Mouse (Mus musculus) kidney, adult 11 months (tissue): ENCODE measurements around the gene Rad9a.
"Not testable (repeated sequence)": the region's sequence is repeated elsewhere in the genome, so short reads cannot be mapped to it uniquely, and the experiment has no call there.

Experiments
- DNase-seq: peaks from one replicate; pipeline ENCODE4 v3.0.0; 2022

Gene Rad9a

DNA sequence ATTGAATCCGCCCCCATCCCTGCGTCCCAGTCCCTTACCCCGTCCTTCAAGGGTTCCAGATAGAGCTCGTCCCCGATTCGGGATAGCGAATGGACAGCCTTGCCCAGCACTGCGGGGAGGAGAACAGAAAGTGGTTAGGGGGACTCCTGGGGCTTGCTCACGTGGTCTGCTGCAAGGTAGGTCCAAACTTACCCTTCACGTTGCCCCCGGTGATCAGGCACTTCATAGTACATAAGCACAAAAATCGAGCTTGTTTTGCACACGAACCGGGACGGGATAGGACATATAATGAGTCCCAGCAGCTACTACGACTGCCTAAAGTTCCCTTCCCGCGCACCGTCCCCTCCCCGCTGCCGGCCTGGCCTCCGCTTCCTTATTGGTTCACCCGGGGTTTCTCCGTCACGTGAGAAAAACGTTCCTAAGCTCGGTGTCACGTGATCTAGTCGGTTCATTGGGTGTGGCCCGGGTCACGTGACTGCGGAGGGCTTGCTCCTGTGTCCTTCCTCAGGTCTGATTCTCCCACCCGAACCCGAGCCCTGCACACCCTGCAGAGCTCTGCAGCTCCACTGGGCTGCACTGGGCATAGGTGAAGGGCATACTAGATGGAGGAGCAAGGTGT lies at the start of gene Rad9a:
TSS of gene Rad9a (minus strand) at position 372 of the 619 bp plus-strand sequence.
- DNase-seq, result peak; percentile 98

DNA sequence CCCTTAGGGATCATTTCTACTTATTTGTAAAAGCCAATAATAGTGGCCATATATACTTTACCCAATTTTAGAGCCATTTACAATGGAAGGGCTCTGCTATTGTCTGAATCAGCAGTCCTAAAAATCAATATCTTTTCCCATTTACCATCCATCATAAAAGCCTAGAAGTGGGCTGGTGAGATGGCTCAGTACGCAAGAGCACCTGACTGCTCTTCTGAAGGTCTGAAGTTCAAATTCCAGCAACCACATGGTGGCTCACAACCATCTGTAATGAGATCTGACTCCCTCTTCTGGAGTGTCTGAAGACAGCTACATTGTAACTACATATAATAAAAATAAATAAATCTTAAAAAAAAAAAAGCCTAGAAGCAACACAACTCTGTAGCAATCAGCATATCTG lies 47.2 kb upstream of the Rad9a start:
- DNase-seq, result not testable (repeated sequence)

DNA sequence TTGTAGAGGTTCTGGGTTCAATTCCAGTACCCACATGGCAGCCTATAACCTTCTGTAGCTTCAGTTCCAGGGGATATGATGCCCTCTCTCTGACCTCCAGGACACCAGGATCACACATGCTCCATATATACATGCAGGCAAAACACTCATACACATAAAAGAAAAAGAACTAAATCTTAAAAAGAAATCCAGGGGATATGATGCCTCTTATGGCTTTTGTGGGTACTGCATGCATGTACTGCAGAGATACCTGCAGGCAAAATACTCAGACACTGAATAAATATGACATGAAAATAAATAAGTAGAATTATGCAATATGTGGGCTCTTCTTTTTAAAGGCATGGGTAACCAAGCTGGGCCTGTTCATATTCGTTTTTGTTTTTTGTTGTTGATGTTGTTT lies 45.5 kb upstream of the Rad9a start:
- DNase-seq, result no peak

DNA sequence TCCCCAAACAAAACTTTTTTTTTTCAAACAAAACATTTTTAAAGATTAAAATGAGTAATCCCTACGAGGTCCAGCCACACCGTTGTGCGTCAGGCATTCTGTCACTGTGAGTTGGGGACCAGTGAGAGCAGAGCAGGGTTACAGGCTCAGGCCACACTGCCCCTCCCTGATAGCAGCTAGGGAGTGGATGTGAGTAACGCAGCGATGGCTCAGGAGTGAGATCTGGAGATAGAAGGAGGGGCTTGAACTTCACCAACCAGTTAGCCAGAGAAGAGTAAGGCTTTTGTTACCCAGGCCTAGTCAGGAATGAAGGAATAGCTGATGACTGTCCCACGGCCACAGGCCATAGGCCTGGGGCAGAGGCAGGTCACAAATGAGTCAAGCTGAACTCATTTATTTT lies 43.3 kb upstream of the Rad9a start:
- DNase-seq, result no peak

DNA sequence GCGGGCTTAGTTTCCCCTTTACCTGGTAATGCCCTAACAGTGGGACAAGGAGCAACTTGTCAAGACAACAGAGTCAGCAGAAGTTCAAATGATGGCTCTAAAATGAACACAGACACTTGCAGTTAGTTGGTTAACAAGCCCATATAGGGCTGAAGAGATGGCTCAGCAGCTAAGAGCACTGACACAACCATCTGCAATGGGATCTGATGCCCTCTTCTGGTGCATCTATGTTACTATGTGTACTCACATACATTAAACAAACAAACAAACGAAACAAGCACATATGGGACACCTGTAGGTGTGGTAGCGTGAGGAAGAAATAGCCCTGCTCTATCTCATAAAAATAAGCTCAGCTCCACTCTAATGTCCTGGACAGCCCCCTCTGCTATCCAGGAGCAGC lies 41.0 kb upstream of the Rad9a start:
- no peak for DNase-seq

DNA sequence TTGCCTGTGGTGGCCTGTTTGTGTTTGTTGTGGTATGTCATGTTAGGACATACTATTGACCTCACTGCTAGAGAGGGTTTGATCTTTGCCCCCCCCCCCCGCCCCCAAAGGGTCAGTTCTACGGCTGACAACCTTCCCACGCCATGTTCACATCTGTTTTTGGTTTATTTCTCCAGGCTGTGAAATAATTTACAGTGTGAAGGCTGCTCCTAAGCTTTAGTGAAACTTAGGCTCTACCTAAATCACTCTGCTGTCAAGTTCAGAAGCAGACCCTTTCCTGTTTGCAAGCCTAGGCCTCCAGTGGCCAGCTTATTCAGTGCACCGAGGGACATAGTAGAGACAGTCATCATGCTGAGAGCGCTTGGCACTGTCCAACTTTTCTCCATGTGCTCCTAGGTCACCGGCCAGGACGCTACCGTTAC lies 38.8 kb upstream of the Rad9a start:
- DNase-seq, result no peak

DNA sequence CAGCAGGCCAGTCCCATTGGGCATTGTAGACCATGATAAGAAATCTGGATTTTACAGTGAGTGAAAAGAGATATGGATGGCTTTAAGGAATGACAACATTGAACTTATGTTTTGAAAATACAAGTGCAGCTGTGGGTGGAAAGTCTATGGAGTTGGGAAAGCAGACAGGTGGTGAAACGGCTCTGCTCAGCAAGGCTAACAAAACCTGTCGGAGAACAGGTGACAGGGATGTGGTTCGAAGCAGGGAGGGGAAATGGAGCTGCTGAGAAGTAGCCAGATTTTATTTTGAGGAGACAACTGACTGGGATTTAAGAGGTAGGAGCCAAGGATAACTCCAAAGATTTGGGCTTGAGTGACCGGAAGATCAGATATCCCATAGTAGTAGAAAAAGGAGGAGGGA lies 33.1 kb upstream of the Rad9a start:
- DNase-seq, result no peak

DNA sequence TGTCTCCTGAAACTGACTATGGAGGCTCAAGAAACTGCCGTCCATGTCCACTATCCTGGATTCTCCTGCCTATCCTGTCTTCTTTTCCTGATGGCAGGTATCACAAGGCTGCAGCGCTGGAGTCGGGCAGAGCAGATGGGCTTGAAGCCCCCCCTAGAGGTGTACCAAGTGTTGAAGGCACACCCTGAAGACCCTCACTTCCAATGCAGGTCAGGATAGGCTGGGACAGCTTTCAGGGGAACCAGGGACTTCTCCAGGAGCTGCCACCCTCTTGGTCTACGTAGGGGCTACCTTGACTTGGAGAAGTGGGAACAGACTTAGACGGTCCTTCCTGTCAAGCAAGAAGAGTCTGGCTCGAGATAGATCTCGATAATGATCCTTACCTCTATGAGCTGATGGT lies 31.2 kb upstream of the Rad9a start:
- no peak for DNase-seq

DNA sequence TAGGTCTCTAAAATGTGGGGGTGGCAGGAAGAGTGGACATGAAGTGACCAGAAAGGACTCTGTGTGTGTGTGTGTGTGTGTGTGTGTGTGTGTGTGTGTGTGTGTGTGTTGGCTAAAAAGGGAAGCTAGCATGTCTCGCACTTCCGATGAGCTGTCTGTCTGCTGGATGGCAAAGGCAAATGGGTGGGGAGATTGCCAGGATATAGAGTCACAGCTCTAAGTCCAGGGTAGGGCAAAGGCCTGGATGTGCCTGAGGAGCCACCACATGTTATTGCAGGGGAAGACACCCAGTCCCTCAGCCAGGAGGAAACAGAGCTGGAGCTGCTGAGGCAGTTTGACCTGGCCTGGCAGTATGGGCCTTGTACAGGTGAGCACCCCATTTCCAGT lies 30.7 kb upstream of the Rad9a start:
- no peak for DNase-seq

DNA sequence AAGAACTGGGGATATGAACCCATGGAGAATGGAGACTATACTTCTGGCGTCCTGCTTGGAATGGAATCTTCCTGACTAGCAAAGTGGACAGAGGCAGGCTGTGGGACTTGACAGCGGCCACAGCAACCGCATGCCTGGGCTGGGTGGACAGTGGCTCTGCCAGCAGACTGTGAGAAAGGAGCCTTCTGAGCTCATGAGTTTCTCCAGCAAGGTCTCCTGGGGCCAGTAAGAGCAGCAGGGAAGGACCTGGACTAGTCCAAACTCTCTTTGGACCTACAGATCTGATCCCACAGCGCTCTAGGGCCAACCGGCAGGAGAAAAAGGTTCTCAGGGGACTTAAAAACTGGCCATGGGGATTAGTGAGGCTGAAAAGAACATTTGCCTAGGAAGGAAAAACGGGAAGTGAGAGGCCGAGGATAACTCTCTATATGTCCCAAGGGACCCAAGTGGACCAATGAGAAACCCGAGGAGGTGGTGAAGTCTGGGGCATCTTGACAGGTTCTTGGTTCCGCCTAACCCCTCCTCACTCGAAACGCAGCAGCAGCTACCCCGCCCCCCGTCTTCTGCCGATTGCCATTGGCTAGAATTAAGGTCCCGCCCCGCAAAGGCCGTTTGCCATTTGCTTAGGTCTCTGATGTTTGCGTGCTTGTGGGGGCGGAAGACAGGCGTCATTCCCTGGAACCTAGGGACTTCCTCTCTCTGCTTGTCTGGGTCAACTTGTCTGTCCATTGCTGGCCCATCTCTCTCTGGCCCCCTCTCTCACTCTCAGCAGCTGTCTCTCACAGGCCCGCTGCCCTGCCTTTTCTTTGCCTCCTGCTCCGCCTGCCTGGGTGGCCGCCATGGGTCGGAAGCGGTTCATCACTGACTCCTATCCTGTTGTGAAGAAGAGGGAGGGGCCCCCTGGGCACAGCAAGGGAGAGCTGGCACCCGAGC lies 30.1 kb upstream of the Rad9a start, which contains the start of gene Pold4:
TSS of gene Pold4 (plus strand) at position 647 of the 933 bp plus-strand sequence.
- DNase-seq, result peak; percentile 98

DNA sequence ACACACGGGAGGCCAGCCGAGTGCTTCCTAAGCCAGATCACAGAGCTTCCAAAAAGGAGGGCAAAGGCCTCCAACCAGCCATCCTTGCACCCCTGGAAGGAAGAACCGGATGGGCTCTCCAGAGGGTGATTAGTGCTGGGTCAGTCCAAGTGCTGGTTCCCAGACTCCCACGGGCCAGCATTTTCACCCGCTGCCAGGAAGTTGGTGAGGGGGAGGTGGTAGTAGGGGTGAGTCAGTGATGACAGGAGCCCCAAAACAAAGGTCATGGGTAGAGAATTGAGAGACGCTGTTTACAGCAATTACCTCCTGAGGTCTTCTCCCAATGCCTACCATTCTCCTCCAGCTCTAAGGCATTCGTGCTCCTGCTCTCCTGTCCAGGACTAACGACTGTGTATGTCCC lies 29.0 kb upstream of the Rad9a start:
- DNase-seq, result no peak

DNA sequence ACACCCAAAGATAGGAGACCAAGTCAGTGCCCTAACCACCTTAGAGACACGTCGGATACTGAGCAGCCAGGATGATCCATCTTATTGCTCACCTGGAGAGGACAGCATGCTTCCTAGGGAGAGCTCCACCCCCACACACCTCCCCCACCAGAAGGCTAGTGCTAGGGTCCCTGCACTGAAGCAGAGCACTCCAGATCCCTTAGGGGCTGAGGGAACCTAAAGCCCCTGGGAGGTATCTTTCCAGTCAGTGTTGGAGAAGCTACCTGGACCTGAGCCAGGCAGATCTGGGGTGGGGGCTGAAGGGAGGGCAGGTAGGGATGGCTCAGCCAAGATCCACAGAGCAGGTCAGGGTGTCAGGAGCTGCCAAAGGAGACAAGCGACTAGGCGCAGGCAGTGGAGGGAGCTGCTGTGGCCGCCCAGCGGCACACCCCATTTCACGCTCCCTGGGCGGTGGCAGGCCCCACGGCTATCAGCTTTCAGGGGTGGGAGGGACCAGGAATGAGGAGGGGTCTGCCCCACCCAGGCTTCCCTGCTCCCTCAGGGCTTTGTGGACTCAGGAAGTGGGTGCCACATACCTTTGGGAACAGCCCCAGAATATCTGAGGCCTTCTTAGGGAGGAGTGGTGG lies 28.1 kb upstream of the Rad9a start:
- no peak for DNase-seq

DNA sequence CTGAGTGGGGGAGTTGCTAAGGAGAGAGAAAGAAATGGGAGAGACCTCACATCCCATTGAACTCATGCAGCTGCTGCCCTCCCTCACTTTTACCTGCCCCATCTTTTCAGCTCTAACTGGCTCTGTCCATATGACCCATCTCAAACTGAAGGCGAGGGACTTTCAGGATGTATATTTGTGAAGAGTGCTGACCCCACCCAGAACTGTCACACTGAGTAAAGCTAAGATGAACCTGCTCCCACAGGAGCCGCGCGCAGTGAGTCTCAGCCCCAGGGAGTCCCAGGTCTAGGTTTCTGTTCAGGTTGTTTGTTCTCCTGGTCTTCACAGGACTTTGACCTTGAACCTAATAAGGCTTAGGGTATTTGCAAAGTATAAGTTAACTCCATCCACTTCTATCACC lies 27.4 kb upstream of the Rad9a start:
- no peak for DNase-seq

DNA sequence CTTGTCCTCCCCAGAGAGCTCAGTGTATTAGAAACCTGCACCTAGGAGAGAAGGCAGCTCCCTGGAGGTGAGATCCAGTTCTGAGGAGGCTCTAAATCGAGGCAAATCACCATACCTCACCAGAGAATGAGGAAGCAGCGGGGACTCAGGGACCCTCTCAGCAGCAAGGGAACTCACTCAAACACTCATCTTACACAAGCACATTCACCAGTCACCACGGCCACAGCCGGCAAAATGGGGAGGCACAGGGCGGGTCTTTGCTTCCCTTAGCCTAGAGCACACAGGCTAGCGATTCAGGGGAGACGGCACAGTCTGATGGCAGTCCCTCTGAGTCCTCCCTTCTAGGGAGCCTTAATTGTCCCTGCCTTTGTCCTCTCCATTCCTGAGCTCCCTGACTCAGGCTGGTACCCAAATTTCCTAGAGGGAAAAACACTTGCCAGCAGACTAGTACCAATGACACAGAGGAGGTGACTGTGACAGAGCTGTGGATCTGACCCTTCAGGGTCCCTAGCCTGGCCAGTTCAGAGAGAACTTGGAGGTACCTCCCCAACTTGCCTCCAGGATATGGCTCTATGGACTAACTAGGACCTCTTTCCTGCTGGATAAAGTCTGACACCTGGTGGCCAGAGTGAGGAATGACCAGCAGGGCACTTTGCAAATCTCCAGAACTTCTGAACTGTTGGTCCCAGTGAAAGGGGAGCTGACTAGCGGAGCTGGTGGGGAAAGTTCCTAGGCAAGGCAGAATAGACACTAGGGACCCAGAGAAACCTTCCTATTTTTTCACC lies 26.6 kb upstream of the Rad9a start:
- peak; percentile 67 for DNase-seq

DNA sequence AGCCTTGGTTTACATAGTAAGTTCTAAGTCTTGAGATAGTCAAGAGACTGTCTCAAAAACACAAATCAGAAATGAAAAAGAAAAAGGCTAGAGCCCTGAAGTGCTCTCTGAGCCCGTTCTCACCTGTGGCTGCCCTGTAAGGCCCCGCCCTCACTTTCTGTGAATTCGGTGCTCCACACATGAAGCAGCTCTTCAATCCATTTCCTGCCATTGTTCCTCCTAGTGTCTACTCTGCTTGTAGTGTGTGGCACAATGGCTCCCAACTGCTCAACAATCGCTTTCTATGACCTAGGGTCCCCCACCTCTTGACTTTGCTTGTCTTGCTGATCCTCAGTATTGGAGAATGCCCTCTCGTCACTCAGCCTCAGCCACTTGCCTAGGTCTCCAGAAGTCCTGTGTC lies 26.0 kb upstream of the Rad9a start:
- no peak for DNase-seq

DNA sequence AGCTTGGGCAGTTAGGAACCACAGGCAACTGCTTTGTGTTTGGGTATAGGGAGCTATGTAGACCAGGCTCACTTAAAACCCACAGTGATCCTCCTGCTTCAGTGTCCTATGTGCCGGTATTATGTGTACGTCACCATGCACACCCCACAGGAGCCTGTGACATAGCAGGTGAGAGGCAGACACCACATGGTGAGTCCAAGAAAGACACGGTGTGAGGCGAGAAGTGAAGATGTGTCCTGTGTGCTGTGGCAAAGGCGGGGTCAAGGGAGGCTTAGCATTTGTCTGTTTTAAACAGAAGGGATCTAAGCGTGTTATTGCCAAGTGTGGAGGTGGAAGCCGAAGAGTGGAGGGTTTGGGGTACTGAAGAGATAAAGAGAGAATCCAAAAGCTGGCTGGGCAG lies 25.3 kb upstream of the Rad9a start:
- DNase-seq, result no peak

DNA sequence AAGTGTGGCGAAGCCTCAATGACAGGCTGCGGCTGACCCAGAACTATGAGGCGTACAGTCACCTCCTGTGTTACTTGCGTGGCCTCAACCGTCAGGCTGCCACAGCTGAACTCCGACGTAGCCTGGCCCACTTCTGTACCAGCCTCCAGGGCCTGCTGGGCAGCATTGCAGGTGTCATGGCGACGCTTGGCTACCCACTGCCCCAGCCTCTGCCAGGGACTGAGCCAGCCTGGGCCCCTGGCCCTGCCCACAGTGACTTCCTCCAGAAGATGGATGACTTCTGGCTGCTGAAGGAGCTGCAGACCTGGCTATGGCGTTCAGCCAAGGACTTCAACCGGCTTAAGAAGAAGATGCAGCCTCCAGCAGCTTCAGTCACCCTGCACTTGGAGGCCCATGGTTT lies 20.7 kb upstream of the Rad9a start:
- peak; percentile 64 for DNase-seq

DNA sequence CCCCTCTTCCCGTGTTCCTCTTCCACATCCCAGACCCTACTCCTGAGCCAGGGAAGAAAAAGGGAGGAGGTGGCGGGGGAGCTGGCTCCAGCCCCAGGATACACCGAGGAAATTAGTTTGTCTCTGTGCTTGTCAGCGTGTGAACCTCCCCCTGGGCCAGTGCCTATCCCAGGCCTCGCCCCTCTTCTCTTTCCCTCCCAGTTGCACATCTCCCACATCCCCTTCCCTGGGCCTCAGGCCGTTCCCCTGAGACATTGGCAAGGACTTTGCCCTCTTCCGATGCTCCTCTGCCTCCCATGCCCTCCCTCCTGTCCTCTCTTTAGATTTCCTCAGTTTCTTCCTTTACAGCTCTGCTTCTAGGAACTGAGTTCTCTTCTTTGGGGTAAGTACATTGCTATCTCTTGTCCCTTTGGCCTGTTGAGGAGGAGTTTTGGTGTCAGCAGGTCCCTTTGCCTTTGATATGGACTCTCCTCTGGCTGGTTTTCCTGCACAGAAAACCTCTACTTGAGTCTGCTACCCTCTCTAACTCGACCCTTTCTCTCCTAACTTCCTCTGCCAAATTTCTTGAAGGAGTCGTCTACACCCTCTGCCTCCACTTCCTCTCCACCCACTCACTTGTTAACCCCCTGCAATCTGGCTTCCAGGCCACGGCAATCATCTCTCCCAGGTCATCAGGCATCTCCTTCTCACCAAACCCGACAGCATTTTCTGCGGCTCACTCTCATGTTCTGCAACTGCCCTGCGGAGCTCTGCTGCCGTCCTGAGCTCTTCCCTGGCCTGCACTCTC lies 19.7 kb upstream of the Rad9a start:
- DNase-seq, result no peak

DNA sequence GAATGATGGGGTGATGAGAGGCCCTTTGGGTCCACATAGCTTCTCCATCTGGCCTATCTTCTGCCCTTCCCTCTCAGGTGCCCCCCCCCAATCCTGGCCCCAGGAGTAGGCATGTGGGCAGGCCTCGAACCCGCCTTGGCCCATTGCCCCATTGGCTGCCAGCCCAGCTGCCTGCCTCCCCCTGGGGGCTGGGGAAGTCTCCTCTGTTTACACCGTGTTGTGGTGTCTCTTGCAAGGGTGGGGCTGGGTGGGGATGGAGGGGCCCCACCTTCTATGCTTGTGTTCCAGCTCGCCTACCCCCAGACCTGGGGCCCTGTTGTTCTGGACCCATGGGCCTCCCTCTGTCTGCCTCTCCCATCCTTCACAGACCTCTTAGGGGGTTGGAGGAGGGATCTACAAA lies 19.0 kb upstream of the Rad9a start:
- DNase-seq, result no peak

DNA sequence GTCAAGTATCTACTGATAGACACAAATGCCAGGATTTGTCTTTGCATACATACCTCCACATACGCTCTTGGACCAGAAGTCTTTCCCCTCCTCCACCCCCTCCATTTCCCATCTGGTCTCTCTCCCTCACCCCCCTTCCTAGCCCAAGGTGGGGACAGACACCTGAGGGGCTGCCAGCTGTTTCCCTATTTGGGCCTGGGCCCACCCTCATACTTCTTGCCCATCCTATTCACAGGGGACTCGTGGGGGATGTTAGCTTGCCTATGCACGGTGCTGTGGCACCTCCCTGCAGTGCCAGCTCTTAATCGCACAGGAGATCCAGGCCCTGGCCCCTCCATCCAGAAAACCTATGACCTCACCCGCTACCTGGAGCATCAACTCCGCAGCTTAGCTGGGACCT lies 18.5 kb upstream of the Rad9a start:
- DNase-seq, result no peak

DNA sequence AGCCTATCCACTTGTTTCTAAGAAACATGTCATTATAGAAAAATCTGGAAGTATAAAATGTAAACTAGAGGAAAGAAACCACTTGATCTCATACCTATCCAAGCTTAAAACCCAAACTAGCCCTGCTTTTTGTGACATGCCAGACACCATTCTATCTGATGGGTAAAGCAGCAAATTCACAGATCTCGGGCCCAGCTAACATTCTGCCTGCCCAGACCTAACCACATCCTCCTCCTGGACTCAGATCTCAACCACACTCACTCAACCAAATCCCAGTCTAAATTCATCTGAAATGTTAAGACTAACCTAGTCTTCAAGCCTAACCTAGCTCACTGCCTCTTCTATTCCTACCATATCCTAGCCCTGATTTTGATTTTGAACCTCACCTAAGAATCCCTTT lies 17.3 kb upstream of the Rad9a start:
- no peak for DNase-seq

DNA sequence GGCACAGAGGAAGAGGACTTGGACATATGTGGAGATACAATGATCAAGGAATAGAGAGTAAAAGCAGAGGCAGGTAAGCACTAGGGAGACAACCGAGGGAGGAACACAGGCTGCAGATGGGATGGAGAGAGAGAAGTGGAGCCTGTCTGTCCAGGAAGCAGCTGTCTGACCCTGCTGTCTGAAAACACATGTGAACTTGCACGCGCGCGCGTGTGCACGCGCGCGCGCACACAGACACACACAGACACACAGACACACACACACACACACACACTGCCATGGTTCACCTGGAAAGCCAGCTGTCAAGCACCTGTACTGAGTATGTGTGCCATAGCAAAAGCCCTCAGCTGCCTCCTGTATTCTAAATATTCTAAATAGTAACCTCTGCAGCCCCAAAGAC lies 16.8 kb upstream of the Rad9a start:
- no peak for DNase-seq
